In genomic region chr11:106715066-106715465, GRCm38 (mm10) we compare ENCODE assay signal across 8 mouse cellular contexts. TPM values are rescaled to one million over a fixed set of nuclear protein-coding genes. Genes with fewer than 3 reads are reported as not detected.
DNase-seq lines count a peak whose midpoint lies in the region; ATAC-seq and TF ChIP-seq lines count a peak whose summit lies in the region.

No protein-coding gene starts in this region.

- TF ChIP-seq CTCF in gastrocnemius, adult 2 months (IDR thresholded peaks at IDR 0.05), result no peak

- H3K27me3 ChIP-seq in kidney, embryonic 15.5 days, result no peaks in the 10 kb centered on the region

- peak overlapping the region; percentile 72 for H3K4me3 ChIP-seq in gastrocnemius, adult 2 months
- H3K4me3 ChIP-seq in kidney, embryonic 15.5 days (replicated peaks), result peak overlapping the region; percentile 34

- 78% methylated on average over 6 of the region's 6 CpGs for WGBS in kidney, embryonic 15.5 days

- 0 out of 2 replicates have a peak, but pooled peaks cover 4% of the 10 kb centered on the region for H3K4me1 ChIP-seq in kidney, embryonic 15.5 days

- peak overlapping the region; percentile 16; the same call in 1 of the 2 replicates for H3K9ac ChIP-seq in kidney, embryonic 15.5 days

- H3K36me3 ChIP-seq in kidney, embryonic 15.5 days, result no peaks in the 10 kb centered on the region

- ATAC-seq in kidney, embryonic 15.5 days (replicated peaks; ENCODE audit: low FRiP score), result no peak

- no peaks in the 10 kb centered on the region for H3K9me3 ChIP-seq in kidney, embryonic 15.5 days (replicated peaks)

- intact Hi-C loops in gastrocnemius, adult 2 months (cut with DNase I), result no loop called here

- peak overlapping the region; percentile 87 for H3K27ac ChIP-seq in gastrocnemius, adult 2 months
- H3K27ac ChIP-seq in kidney, embryonic 15.5 days, result peak overlapping the region; percentile 39

- no peak overlapping the region for H3K4me2 ChIP-seq in kidney, embryonic 15.5 days

- DNase-seq in gastrocnemius, adult 2 months, result peak; percentile 35
- DNase-seq in gastrocnemius, adult 8-10 months (ENCODE audit: low spot score in 2 of 2), result no peak
- DNase-seq in heart, adult 8-10 months (ENCODE audit: low spot score), result peak; percentile 74
- peak; percentile 64 for DNase-seq in lung, postnatal 14 days
- no peak for DNase-seq in right cerebral cortex, adult 2 months (ENCODE audit: low spot score in 2 of 2)
- DNase-seq in gastrocnemius, postnatal 10 days, result no peak
- DNase-seq in B cell, adult 2 months, result no peak

RNA-seq across cellular contexts. Expression of gene Pecam1, which starts 35.4 kb away (rescaled TPM):
- total RNA-seq in gastrocnemius, adult 2 months (2021), result 10 to 100 TPM; 37.1 to 43.8 TPM
- 10 to 100 TPM; 25.4 to 30.9 (median 26.7) TPM for total RNA-seq in gastrocnemius, adult 8-10 months (2022)
- 100 to 1,000 TPM in 3 of 4 experiments, 10 to 100 TPM in 1; 97.3 to 119 (median 109) TPM for total RNA-seq in heart, adult 8-10 months (2022)
- polyA plus RNA-seq in kidney, embryonic 15.5 days (2015; fragmentation: Nextera tagmentation; extraction: Ambion mirVana), result 59.3 and 66.5 TPM in 2 replicates
- 100 to 1,000 TPM; 104 to 118 TPM for total RNA-seq in gastrocnemius, postnatal 10 days (2021)

RNA-seq across cellular contexts. Expression of gene Milr1, which starts 36.0 kb away (rescaled TPM):
- total RNA-seq in gastrocnemius, adult 2 months (2021), result not detected
- under 1 TPM in 1 of 4 experiments, not detected in 3; 0.40 TPM for total RNA-seq in gastrocnemius, adult 8-10 months (2022)
- total RNA-seq in heart, adult 8-10 months (2022), result 1 to 10 TPM in 1 of 4 experiments, under 1 TPM in 3; 0.22 to 1.5 (median 0.74) TPM
- 1.0 and 1.7 TPM in 2 replicates for polyA plus RNA-seq in kidney, embryonic 15.5 days (2015; fragmentation: Nextera tagmentation; extraction: Ambion mirVana)
- 1 to 10 TPM; 1.0 to 1.2 TPM for total RNA-seq in gastrocnemius, postnatal 10 days (2021)

Comparison
In these comparisons a context has a peak if more than half of its experiments do, and no peak if none do; other contexts are left out.
1. DNase-seq: peak in gastrocnemius, adult 2 months (single experiment), heart, adult 8-10 months (single experiment) and lung, postnatal 14 days (single experiment); none in gastrocnemius, adult 8-10 months (0 of 2), right cerebral cortex, adult 2 months (0 of 2), gastrocnemius, postnatal 10 days (single experiment) and B cell, adult 2 months (0 of 2).